Mouse (Mus musculus) spleen, adult 18-20 months (tissue): ENCODE measurements around the gene Nom1.

Experiments
- DNase-seq, 2 experiments: peaks; one replicate each; pipeline ENCODE4 v3.0.0; 2022; ENCODE audit warnings: mixed read lengths in 2 of 2

Nom1 gene

GRCm38 (mm10) chr5:29471396-29471795 lies 36.9 kb downstream of the Nom1 start:
- no peak for DNase-seq

DNA sequence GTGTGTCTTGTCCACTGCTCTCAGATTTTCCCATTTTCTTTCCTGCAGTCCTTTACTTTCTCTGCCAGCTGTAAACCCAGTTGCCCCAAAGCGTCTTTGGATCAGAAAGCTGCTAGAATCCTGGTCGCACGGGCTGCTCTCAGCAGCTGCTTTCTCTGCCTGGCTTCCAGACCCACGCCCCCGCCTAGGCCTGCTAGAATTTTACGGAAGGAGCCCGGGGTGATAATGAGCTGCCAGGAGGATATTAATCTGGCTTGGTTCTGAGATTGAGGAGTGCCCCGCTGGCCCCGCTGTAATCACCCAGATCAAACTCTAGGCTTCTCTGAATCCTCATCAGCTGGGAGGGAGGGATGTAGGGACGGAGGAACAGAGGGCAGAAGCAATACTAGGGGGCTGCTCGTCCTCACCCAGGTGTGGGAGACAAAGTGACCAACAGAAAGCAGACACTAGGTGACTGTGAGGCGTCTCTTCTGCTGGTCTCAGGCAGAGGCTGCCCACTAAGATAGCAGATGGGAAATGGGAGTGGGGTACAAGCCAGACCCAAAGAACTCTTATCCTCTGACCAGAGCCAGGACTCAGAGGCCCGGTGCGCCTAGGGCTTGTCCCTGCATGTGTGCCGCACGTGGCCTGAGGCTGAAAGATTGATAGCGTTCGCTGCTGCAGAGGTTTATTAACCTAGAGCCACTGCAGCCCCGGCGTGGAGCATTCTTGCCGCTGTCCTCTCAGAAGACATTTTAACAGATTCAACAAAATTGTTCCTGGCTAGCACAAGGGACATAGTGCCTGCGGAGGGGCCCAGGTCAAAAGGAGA lies 37.6 kb downstream of the Nom1 start:
- DNase-seq: no peak

DNA sequence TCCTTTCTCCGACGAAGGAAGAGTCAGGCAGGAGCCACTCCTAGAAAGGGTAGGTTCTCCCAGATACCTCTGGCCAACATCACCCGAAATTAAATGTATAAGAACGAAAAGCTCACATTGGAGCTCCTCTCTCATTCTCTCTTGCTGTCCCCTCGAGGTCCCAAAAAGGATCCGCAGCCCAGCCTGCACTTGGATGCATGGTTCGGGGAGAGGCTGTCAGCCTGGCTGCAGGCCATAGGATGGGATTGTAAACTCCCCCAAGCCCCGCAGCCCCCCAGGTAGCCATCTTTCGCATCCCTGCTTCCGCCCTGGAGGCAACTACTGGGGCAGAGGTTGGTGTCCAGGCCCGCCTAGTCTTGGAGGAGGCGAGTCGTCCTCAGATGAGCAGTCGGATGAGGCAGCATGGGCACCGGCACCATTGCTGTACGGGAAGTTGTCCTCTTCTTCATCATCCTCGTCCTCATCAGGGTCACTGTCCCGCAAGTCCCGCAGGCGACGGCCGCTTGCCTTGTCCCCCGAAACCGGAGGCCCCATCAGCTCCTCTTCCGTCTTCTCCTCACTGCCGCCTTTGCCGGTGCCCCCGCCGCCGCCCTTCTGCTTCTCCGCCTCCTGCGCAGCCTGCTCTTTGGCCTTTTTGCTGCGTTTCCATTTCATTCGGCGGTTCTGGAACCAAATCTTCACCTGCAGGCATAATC lies 39.2 kb downstream of the Nom1 start:
- no peak for DNase-seq

DNA sequence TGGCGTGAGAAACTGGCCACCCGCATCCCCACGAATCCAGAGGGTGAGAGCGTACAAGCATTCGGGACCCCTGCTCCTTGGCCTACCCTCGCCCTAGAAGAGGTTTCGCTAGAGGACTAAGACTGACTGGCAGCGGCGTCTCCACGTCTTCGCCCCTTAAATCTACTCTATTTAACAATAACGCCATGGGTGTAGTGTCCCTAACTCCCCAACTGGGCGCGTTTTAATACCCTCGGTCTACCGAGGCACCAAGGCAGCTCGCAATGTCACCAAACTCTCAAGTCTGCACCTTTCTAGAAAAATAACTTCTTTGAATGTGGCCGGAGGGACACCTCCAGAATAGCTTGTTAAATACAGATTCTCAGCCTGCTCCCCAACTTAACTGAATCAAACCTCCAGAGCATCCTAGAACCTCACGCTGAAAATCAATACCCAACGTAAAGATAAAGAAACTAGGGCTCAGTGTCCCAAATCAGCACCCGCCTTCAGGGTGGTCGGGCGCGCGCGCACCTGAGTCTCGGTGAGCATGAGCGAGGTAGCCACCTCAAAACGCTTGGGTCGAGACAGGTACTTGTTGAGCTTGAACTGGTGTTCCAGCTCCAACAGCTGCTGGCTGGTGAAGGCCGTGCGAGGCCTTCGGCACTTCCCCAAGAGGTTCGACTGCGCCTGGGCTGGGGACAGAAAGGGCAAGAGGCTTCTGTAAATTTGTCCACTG lies 39.9 kb downstream of the Nom1 start:
- no peak for DNase-seq

DNA sequence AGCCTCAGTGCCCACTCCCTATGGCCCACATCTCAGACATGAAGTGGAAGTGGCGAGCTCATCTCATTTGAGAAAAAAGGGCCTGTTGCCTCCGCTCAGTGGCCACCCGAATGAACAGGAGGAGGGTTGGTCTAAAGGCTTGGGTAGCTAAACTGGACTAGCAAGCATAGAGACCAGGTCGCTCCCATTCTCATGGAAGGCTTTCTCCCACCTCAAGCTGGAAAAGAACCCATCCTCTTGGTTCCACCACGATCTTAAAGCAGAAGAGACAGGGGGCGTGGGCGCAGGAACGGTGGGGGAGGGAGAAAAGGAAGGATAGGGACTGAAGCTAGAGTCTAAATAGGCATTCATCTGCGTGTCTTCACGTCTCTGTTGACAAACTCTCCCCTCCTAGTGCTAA lies 40.6 kb downstream of the Nom1 start:
- DNase-seq: no peak

DNA sequence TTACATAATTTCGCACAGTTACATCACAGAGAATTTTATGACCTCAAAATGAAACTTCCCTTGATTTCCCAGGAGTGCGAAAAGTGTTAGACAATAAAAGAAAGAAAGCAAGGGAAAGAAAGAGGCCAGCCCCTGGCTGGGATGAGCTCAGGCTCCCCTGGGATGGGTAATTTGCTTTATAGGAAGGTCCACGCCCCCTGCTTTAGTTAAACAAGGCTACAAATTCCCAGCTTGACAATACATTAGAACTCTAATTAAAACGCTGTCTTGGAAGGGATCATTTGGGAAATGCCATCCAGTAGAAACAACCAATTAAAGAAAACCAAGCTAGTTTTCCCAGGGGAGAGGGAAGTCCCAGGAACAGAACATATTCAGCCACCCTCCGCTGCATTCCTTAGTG lies 41.1 kb downstream of the Nom1 start:
- no peak for DNase-seq

- DNase-seq: no peak
These were observed 41.6 kb downstream of the Nom1 start for GRCm38 (mm10) chr5:29476021-29476420.

DNA sequence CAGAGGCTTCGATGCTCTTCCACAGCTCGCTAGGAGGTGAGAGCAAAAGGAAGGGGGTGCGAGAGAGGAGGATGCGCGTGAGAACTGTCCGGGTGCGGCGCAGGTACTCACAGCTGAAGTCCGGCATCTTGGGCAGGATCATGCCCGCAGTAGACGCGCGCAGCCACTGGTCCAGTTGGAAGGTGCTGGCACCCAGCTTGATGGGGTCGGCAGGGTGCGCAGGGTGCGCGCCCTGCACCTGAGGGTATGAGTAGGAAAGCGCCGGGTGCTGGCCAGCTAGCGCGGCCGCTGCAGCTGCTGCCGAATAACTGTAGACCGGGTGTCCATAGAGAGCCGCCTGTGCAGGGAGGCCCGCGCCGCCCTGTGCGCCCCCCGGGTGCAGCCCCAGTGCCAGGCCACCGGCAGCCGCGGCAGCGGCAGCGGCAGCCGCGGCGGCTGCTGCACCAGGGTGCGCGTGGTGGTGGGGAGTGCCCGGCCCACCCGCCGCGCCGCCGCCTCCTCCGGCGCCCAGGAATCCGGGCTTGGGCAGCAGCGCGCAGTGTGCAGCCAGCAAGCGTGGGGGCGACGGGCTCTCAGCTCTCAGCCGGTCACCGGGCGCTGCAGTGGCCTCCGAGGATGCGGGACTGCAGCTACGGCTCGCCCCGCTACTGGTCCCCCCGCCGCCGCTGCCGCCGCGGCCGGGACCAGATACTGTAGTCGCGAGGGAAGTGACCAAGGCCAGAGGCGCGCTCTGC lies 43.2 kb downstream of the Nom1 start:
- no peak for DNase-seq

DNA sequence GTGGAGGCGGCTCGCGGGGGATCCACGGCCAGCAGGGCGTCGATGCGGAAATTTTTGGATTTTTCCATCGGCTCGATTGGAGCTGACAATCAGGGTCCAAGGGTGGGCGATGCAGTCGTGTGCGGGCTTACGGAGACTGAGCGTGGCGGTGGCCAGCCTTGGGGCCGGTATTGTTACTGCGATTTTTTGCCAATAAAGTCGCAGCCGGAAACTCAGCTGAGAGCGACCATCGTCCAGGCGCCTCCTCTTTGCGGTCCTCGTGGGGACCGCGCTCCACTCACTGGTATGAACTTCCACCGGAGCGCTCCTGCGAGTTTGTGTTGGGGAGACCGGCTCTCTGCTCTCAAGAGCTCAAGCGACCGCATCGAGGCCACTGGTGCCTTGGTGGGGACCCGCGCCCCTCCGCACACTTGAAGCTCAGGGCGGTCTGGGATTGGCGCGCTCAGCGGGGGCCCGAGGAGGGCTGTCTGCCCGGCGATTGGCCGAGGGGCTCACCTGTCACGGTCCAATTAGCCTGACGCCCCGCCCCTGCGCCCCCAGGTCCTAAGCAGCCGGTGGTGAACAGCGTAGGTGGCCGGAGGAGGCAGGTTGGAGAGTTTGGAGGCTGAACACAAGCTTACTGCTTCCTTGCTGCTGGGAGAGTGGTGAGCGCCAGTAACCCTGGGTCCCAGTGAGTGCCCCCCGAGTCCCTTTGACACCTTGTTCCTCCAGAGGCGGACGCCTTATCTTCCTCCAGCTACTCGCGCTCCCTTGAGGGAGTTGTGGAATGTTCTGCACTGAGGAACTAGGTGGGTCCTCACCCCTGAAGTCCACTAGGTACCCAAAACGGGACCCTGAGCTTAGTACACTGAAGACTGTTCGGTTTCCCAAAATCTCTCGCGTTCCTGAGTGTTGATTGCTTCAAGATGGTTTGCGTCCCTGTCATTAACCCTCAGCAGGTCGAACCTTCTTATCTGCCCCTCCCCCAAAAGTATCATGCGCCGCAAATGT lies 44.0 kb downstream of the Nom1 start, which contains the start of gene Mnx1:
Mnx1 (minus strand) TSS at position 263 of the 990 bp plus-strand sequence.
- no peak for DNase-seq

- no peak for DNase-seq
These were observed 44.7 kb downstream of the Nom1 start for GRCm38 (mm10) chr5:29479198-29479593.

GRCm38 (mm10) chr5:29483801-29484200 lies 49.3 kb downstream of the Nom1 start:
- no peak for DNase-seq

DNA sequence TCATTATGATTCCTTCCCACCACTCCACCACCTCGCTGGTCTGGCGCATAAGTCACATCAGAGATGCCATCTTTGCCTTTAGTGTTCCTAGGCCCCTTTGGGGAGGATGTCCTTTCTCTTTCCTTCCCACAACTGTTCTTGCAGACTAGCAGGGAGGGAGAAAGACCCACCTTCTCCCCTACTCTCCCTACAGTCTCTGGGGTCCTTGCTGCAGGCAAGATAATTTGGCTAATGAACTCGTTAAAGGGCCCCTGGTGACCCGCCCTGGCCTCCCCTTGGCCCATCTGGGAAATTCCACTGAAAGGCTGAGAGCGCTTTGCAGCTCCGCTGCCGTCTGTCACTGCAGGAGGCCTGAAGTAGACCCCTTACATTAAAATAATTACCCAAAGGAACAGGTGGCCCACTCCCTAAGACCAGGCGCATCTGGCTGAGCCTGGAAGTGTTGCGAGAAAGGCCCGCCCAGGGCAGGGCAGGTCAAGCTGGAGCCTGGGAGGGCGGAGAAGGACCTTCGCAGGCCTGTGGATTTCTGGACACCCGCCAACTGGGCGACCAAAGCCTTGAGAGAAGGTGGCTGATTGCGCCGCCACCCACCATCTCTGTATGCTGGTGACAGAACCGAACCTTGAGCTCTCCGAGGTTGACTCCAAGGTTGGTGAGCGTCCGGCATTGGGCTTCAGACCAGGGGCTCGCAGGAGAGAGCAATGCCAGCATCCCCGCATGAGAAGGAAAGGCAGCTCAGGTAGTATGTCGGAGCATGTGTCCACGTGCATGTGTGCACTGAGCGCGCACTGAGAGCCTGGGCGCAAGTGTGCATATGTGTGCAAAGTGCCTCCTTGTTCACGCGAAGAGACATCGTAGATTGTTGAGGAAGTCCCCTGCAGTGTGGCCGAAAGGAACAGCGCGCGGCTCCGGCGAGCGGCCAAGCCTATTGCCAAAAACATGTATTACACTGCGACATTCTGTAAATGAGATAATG lies 50.8 kb downstream of the Nom1 start:
- no peak for DNase-seq

DNA sequence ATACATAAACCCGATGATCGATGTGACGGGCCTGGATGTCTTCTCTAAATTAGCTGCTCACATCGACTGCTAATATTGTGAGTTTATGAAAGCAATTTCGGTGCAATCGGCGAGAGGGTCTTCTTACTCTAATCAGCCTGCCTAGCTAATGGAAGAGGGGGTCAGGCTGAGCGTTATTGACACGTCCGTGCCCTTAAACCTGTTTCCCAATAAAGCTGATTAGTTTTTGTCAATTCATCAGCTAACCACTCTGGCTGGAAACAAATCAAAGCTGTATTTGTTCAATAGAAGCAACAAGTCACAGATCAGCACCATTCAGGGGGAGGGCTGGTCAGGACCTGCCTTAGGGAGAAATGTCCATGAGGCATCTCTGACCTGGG lies 51.5 kb downstream of the Nom1 start:
- DNase-seq: no peak

- no peak for DNase-seq
These were observed 52.9 kb downstream of the Nom1 start for GRCm38 (mm10) chr5:29487321-29487720.

DNA sequence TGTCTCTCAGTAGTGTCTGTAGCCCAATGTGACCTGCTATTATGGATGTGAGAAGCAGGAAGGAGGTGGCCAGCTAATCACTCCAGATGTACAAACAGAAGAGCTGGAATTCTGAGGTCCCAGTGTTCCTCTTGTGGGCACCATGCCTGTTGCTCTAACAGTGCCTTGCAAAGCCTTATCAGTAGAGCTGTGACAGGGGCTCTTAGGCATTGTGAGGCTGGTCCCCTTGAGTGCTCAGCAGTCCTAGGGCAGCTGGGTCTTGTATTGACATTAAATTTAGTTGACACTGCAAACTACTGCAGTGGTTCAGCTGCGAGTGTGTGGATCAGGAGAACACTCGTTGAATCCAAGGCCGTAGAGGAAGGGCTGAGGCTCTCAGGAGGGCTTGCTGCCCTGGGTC lies 72.5 kb downstream of the Nom1 start:
- no peak for DNase-seq
